Mouse (Mus musculus) effector memory CD4-positive, alpha-beta T cell, adult 5 months (primary cell): ENCODE measurements around the gene Ttll1. TPM values are rescaled to one million over a fixed set of nuclear protein-coding genes. Genes with fewer than 3 reads are reported as not detected.

Experiments used
- polyA plus RNA-seq: library from polyadenylated mRNA; unstranded; fragments of 100-300 nt; shearing (Covaris generic); gene quantifications from one replicate; pipeline ENCODE4 v1.2.1, GENCODE M21; 2017

Ttll1 gene
- 5.5 TPM for polyA plus RNA-seq

DNA sequence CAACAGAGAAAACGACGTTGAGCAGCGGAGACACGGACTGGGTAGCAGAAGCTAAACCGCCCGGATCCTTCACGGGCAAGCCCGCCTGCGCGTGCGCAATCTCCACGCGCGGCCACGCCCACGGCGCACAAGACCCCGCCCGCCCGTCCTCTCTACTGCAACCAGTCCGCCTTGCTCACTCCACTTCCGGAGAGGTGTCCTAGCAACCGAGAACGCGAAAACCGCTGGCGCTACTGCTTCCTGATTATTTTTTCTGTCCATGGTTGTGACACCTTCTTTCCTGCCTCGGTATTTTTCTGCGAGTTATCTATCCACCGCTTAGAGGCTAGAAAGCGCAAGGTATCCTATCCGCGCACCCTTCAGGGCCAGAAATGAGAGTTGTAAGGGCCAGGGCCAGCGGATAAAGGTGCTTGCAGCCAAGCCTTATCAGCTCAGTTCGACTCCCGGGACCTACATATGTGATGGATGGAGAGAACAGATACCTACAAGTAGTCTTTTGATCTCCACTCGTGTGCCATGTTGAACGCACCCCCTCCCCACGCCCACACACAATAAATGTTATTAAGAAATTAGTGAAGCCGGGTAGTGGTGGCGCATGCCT, at the start of gene Ttll1:
Ttll1 (minus strand) TSS at position 89 of the 601 bp plus-strand sequence.

GRCm38 (mm10) chr15:83526424-83527091, 15.9 kb upstream of the Ttll1 start, which contains the start of gene Bik:
TSS of gene Bik (plus strand) at chr15:83526862.

GRCm38 (mm10) chr15:83464083-83464904, 46.4 kb downstream of the Ttll1 start, which contains the start of gene Pacsin2:
TSS of gene Pacsin2 (minus strand) at chr15:83464606.

Other genes with a start within 250 kb of the Ttll1 start
- 11.8 TPM for gene Arfgap3, start 160.6 kb downstream of the Ttll1 start, polyA plus RNA-seq
- 46.9 TPM for gene Pacsin2, start 46.3 kb downstream of the Ttll1 start, polyA plus RNA-seq
- 2.6 TPM for gene Bik, start 16.0 kb upstream of the Ttll1 start, polyA plus RNA-seq
- gene Tspo, start 52.7 kb upstream of the Ttll1 start, polyA plus RNA-seq: 336 TPM
- 8.6 TPM for gene Mcat, start 52.9 kb upstream of the Ttll1 start, polyA plus RNA-seq
- 29.9 TPM for gene Ttll12, start 84.3 kb upstream of the Ttll1 start, polyA plus RNA-seq
- not detected for gene Scube1, start 214.1 kb upstream of the Ttll1 start, polyA plus RNA-seq